Mouse (Mus musculus) MEL-GATA-1-ER (cell line): ENCODE measurements around the gene Ripk4.

ENCODE experiments used
- DNase-seq: peaks from one replicate; pipeline ENCODE4 v3.0.0-alpha.2; 2012; ENCODE audit warnings: low read depth; ENCODE audit errors: extremely low read depth

Gene Ripk4

DNA sequence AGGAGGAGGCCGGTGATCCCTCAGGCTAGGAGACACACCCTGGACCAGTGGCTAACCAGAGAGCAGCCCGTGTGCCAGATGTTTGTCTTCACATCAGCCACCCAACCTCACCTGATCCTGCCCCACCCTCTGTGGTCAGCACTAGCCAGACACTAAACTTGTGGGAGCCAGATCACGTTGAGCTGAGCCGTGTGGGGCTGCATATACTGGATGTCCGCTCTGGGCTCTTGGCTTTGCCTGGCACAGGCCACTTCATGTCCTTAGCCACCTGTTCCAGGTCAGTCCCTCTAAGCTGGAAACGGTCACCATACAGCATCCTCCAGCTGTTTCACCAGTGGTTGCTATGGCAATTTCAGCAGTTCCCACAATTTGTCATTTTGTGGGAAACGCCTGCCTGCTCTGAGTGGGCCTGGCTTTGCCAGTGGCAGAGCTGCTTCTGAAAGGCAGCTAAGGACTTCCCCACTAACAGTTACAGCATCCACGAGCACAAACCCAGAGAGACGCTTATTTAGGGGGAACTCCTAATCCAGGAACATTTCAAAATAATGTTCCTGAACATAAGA is 28.7 kb downstream of the Ripk4 start:
- no peak for DNase-seq

DNA sequence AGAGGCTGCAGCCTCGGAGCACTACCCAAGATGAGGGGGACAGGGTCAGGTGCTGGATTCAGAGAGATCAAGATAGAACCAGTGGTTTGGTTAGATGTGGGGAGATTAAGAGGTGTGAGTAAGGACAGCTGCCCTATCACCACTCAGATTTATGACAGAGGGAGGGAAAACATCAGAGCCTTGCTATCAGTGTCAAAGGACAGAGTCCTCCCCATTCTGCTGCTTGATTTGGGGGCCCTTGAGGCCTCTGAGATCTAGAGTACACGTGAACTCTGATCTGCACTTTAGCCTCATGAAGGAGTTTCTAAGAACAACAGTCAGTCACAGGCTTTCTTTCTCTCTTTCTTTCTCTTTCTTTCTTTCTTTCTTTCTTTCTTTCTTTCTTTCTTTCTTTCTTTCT is 30.0 kb downstream of the Ripk4 start:
- DNase-seq, result no peak

DNA sequence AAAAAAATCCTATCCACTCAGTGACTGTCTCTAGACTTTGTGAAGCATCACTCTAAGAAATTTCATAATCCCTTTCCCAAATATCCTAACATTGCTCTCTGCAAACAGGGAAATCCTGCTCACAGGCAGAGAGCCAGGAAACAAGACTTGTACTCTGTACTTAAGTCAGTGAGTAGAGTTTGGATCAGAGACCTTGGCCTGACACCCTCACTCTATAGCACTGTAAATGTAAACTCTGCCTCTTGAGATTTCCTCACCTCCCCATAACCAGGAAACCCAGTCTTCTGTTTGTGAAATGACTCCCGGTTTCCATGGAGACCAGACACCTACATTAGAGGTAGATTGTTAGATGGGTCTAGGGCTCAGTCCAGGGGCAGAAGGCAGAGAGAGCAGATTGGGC is 33.3 kb downstream of the Ripk4 start:
- no peak for DNase-seq

DNA sequence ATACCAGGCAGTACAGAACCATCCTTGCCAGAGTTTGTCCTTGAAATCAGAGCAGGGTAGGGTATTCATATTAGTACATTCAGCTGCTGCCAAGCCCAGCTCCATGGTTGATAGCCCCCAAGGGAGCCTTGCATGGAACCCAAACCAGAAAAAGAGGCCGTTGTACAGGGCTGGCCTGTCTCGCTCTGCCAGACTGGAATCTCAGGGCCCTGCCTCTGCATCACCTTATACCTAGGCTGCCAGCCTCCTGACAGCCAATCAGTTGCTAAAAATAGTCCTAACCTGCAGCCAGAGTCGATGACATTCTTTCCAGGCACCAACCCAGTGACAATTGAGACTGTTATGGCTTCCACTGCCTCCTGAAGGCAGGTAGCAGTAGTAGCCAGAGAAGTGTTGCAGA is 37.2 kb downstream of the Ripk4 start:
- DNase-seq, result no peak

DNA sequence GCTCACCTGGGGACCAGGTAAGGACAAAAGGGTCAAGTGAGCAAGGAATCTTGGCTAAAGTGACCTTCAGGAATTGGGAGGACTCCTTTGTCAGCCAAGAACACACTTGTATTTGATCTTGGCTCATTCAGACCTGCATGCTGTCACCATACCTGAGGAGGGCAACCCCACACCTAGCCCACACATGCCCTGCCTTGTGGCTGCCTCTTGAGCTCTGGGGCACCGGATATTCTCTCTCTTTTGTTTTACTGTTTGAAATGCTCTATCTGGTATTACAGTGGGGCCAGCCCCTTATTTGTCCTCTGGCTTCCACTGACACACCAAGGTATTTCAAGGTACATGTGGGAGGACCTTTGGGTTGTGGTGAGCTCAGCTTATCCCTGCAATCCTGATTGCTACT is 43.5 kb downstream of the Ripk4 start:
- DNase-seq, result no peak

DNA sequence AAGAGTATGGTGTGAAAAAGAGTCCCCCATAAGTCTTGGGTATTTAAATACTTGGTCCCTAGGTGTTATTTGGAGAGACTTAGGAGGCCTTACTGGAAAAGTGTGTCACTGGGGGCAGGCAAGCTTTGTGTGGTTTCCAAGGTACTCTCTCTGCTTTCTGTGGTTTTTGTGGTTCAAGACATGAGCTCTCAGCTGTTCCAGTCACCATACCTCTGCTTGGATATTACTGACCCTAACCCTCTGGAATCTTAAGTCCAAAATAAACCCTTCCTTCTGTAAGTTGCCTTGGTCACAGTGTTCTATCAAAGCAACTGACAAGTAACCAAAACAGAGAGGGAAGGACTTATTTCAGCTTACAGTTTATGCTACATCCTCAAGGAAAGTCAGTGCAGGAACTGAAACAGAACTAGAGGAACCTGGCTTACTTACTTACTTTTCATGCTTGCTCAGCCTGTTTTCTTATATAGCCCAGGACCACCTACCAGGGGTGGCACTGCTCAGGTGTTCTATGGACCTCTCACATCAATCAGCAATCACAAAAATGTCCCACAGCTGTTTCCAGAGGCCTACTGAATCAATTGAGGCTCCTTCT is 44.1 kb downstream of the Ripk4 start:
- DNase-seq, result no peak

DNA sequence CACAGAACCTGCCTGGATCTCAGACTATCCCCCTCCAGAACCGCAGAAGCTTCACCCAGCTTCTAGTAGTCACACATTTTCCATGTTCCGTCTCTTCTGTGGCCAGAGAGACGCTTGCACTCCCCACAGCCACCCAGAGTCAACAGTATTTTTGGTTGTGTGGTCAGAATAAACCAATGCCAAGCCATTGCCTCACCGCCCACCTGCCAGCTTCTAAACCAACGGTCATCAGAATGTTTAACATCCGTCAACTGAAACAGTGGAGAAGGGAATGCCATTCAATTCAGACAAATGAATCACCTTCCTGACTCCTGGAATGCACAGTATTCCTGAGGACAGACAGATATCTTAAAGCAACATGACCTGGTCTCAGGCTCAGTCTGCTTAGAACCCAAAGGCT is 47.0 kb downstream of the Ripk4 start:
- no peak for DNase-seq

DNA sequence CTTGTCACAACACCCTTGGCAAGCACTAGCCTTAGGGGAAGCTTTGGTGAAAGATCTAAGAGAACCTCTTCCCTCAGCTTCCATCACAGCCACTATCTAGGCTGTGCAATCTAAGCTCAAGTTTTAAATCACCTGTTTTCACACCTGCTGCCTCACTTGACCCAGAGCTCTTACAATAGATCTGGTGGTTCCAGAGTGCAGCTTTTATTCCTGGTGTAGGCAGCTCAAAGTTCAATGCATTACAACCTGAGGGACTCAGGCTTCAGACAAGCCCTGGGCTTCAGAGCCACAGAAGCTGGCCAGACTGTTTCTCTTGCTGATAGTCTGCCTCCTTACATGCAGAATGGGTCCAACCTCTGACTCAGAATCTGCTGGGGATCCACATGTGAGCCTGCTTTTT is 51.5 kb downstream of the Ripk4 start:
- no peak for DNase-seq

DNA sequence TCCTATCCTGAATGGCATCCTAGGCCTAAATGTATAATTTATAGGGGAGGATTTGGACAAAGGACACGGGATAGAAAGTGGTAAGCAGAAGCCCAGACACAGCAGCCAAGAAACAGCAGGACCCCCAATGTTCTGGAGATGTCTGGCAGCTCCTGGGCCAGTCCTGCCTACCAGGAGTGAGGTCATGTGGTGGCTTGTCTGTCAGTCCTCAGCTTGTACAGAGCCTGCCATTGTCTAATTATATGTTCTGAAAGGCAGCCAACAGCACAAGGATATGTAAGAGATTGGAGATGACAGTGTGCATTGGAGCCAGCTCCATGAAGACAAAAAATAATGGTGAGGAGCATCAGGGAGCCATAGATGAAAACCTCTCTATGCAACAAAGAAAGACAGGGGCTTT is 61.7 kb downstream of the Ripk4 start:
- no peak for DNase-seq

DNA sequence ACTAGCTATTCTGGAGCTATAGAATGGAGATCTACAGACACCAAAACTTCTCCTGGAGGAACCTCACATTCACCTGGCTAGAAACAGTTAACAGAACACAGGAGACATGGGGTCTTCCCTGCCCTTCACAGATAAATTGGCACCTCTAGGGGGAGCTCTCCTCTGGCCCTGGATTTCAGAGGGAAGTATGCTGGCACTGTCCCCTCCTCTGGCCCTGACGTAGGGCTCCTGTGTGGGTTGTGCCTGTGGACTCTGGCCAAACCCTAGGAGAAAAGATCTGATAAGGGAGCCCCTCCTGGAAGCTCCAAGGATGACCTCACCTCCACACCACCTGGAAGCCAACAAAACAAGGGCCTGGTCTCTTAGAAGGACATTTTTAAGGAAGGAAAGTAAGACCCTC is 65.8 kb downstream of the Ripk4 start:
- peak; percentile 11 for DNase-seq

DNA sequence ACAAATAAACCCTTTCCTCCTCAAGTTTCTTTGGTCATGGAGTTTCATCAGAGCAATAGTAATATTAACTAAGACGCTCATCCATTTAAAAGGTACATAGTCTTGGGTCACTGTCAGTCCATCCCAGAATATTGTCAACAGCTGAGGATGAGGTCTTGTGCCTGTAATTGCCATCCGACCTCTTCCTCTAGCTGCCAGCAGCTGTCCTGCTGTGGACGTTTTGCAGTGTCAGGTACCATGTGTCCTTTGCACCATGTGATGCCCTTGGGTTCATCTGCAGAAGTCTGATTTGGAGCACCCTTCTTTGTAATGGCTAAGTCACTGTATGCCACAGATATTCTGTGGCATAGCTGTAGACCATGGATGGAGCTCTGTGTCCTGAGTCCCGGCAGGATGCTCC is 67.9 kb downstream of the Ripk4 start:
- no peak for DNase-seq
